Mouse (Mus musculus): ENCODE data around the gene Isca2. TPM values are rescaled to one million over a fixed set of nuclear protein-coding genes. Genes with fewer than 3 reads are reported as not detected.

Gene Isca2
- total RNA-seq, 2 experiments from 2014 or later, result 39.0 to 42.6 TPM

GRCm38 (mm10) chr12:84767510-84767909, 5.5 kb upstream of the Isca2 start:
- DNase-seq, result no peak
- intact Hi-C loops (cut with DNase I), result no loop called here

GRCm38 (mm10) chr12:84769624-84770023, 3.4 kb upstream of the Isca2 start:
- DNase-seq, result no peak

GRCm38 (mm10) chr12:84771981-84772520, 1.0 kb upstream of the Isca2 start:
- intact Hi-C loops (cut with DNase I), result no loop called here
- no peak for DNase-seq

More at GRCm38 (mm10) chr12:84769624-84770023, 3.4 kb upstream of the Isca2 start:
- intact Hi-C loops (cut with DNase I), result no loop called here

- DNase-seq, result no peak
- intact Hi-C loops (cut with DNase I), result no loop called here
Observed at GRCm38 (mm10) chr12:84773476-84773875, 425 bp downstream of the Isca2 start.

GRCm38 (mm10) chr12:84774376-84774775, 1.3 kb downstream of the Isca2 start:
- intact Hi-C loops (cut with DNase I), result no loop called here
- DNase-seq, result no peak

GRCm38 (mm10) chr12:84776229-84776628, 3.2 kb downstream of the Isca2 start:
- DNase-seq, result no peak
- intact Hi-C loops (cut with DNase I), result no loop called here

- intact Hi-C loops (cut with DNase I), result loop anchor here (10.0 kb wide), 1 partner anchor 250 kb away; no protein-coding TSS in a partner anchor
- DNase-seq, result peak; percentile 79 to 86
Observed at GRCm38 (mm10) chr12:84784604-84785381, 11.7 kb downstream of the Isca2 start.

- no peak for DNase-seq
- intact Hi-C loops (cut with DNase I), result loop anchor here (10.0 kb wide), 1 partner anchor 249 kb away; no protein-coding TSS in a partner anchor
Observed at GRCm38 (mm10) chr12:84786091-84786490, 13.0 kb downstream of the Isca2 start.

GRCm38 (mm10) chr12:84790853-84791252, 17.8 kb downstream of the Isca2 start:
- no peak for DNase-seq
- intact Hi-C loops (cut with DNase I), result no loop called here

GRCm38 (mm10) chr12:84792629-84793028, 19.6 kb downstream of the Isca2 start:
- no peak for DNase-seq
- intact Hi-C loops (cut with DNase I), result no loop called here

- intact Hi-C loops (cut with DNase I), result no loop called here
Observed at GRCm38 (mm10) chr12:84794647-84795046, 21.6 kb downstream of the Isca2 start.

GRCm38 (mm10) chr12:84799086-84799485, 26.0 kb downstream of the Isca2 start:
- DNase-seq, result no peak
- intact Hi-C loops (cut with DNase I), result no loop called here

More at GRCm38 (mm10) chr12:84794647-84795046, 21.6 kb downstream of the Isca2 start:
- no peak for DNase-seq

GRCm38 (mm10) chr12:84800419-84800818, 27.4 kb downstream of the Isca2 start:
- no peak for DNase-seq
- intact Hi-C loops (cut with DNase I), result no loop called here

GRCm38 (mm10) chr12:84801532-84802110, 28.6 kb downstream of the Isca2 start:
- no peak for DNase-seq

GRCm38 (mm10) chr12:84802625-84803024, 29.6 kb downstream of the Isca2 start:
- no peak for DNase-seq
- intact Hi-C loops (cut with DNase I), result no loop called here

More at GRCm38 (mm10) chr12:84801532-84802110, 28.6 kb downstream of the Isca2 start:
- intact Hi-C loops (cut with DNase I), result no loop called here

- intact Hi-C loops (cut with DNase I), result no loop called here
- no peak for DNase-seq
Observed at GRCm38 (mm10) chr12:84805228-84805842, 32.3 kb downstream of the Isca2 start.

GRCm38 (mm10) chr12:84806010-84806409, 33.0 kb downstream of the Isca2 start:
- intact Hi-C loops (cut with DNase I), result no loop called here
- no peak for DNase-seq

GRCm38 (mm10) chr12:84806726-84807125, 33.7 kb downstream of the Isca2 start:
- intact Hi-C loops (cut with DNase I), result no loop called here
- DNase-seq, result no peak

- intact Hi-C loops (cut with DNase I), result no loop called here
- no peak for DNase-seq
Observed at GRCm38 (mm10) chr12:84807351-84807750, 34.3 kb downstream of the Isca2 start.

GRCm38 (mm10) chr12:84809033-84809432, 36.0 kb downstream of the Isca2 start:
- no peak for DNase-seq
- intact Hi-C loops (cut with DNase I), result no loop called here

GRCm38 (mm10) chr12:84810810-84811209, 37.8 kb downstream of the Isca2 start:
- intact Hi-C loops (cut with DNase I), result no loop called here
- no peak for DNase-seq
